Mouse (Mus musculus): ENCODE results near the gene Rab20. TPM values are rescaled to one million over a fixed set of nuclear protein-coding genes. Genes with fewer than 3 reads are reported as not detected.
"Not testable (repeated sequence)": the region's sequence is repeated elsewhere in the genome, so short reads cannot be mapped to it uniquely, and the experiment has no call there.

Rab20 gene
- total RNA-seq (2022): 1 to 10 TPM; 3.8 to 5.2 (median 4.3) TPM

DNA sequence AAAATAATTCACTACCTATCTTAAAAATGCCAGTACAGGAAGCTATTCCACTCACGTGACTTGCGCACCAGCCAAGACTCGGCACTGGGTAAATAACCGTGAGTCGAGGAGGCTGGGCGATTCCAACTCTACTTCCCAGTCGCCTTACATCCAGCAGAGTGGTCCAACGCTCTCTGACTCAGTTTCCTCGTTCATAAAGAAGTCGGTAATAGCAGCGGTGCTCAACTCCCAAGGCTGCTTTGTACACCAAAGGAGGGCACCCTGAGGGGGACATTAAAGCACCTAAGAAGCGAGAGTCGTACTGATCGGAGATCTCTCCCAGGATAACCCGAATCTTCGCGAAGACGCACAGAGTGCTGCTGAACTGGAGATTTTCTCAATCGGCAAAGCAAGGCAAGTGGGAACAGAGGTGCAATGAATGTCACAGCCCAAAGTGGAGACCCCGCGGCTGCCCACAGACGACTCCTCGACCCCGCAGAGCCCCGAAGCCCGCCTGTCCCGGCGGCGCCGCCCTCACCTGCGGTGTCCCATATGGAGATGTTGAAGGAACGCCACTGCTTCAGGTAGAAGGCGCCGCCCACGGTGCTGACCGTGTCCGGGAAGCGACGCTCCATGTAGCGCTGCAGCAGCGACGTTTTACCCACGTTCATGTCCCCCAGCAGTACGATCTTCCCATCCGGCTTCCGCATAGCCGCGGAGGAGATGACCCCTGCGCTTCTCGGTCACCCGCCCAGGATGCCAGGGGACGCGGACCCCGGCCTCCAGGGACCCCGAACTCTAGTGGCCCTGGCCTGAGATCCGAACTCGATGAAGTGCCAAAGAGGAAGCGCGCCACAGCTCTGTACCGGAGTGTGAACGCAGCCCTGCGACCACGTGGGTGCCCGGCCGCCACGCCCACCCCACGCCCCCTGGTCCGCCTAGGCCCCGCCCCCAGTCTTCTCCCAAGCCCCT lies at the start of gene Rab20:
Rab20 (minus strand) TSS at position 900 of the 951 bp plus-strand sequence.
- peak; percentile 37 to 47 for DNase-seq (ENCODE audit: low spot score in 2 of 2)

DNA sequence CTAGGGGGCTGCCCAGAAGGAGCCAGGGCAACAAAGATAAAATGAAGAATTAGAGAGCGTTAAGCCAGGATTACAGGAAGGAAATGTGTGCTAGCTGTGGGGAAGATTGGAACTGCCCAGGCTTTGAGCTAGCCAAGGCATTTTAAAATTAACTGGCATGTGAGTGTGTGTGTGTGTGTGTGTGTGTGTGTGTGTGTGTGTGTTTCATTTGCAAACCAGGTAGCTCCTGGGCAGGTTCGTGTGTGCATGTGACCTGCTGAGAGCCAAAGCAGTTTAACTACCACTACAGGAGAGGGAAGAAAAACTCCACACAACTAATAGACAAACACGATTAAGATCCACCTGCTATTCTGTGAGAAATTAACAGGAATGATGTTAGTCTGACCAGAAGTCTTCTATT lies 44.8 kb upstream of the Rab20 start:
- no peak for DNase-seq (ENCODE audit: low spot score in 2 of 2)

- DNase-seq (ENCODE audit: low spot score in 2 of 2): no peak
Measured at GRCm38 (mm10) chr8:11518676-11519075, 40.2 kb upstream of the Rab20 start.

DNA sequence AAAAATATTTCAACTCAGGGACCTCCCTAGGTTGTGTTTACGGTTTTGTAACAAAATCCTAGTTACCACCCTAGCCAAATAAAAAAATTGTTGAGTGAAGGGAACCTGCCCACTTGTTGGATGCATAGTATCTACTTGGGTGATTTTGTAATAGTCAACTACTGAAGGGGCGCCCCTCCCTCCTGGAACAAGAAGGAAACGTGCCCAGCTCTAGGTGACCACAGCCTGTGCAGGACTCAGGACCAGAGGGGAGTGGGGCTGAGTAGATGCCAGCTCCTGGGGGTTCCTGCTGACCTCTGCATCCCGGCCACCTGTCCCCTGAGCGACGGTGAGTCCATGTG lies 39.5 kb upstream of the Rab20 start:
- DNase-seq (ENCODE audit: low spot score in 2 of 2): no peak

- DNase-seq (ENCODE audit: low spot score in 2 of 2): no peak
Measured at GRCm38 (mm10) chr8:11517366-11518055, 39.0 kb upstream of the Rab20 start.

DNA sequence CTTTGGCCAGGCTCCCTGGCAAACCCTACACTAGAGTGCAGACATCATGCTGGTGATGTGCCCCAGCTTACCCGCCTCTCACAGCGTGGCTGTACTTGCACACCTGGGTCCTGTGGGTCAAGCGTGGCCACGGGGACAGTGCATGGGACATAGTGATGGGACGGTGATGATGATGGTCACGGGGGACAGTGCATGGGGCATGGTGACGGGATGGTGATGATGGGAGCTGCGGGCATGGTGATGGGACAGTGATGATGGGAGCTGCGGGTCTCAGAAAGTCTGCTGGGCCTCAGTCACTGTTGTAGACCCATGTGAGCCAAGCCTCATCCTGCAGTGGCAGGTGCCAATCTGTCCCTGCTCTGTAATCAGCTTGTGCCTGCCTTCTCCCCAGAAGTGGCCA lies 37.8 kb upstream of the Rab20 start:
- DNase-seq (ENCODE audit: low spot score in 2 of 2): no peak

DNA sequence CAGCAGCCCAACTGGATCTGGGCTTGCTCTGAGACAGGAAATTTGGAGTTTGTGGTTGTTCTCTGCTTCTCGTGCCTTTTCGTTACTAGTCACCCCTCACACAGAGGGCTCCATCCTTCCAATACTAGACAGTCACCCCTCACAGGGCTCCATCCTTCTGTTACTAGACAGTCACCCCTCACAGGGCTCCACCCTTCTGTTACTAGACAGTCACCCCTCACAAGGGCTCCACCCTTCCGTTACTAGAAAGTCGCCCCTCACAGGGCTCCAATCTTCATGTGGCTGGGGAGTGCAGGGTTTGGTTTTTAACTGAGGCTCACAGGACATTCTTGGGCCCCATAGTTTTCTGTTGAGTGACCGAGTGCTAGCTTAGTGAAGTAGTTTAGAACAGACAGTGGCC lies 34.7 kb upstream of the Rab20 start:
- DNase-seq (ENCODE audit: low spot score in 2 of 2): no peak

DNA sequence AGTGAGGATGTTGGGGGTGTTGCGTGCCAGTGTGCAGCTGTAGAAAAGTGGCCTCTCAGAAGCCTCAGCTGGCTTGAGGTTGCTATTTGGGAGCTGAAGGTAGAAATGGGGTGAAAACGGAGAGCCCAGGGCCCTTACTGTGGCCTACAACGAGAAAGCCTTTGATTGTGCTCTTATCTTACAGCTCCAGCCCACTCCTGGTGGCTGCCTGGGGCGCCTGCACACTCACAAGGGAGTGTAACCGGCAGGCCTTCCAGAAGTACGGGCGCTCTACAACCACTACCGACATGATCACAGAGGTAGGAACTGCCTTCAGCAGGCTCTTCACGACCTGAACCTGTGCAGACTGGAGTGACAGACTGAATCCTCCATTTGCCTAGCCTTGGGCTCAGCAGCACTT lies 34.2 kb upstream of the Rab20 start:
- no peak for DNase-seq (ENCODE audit: low spot score in 2 of 2)

- no peak for DNase-seq (ENCODE audit: low spot score in 2 of 2)
Measured at GRCm38 (mm10) chr8:11510971-11511370, 32.5 kb upstream of the Rab20 start.

GRCm38 (mm10) chr8:11508880-11509279 lies 30.4 kb upstream of the Rab20 start:
- no peak for DNase-seq (ENCODE audit: low spot score in 2 of 2)

- DNase-seq (ENCODE audit: low spot score in 2 of 2): peak in 1 of 2 experiments; percentile 13
Measured at GRCm38 (mm10) chr8:11506802-11507201, 28.3 kb upstream of the Rab20 start.

DNA sequence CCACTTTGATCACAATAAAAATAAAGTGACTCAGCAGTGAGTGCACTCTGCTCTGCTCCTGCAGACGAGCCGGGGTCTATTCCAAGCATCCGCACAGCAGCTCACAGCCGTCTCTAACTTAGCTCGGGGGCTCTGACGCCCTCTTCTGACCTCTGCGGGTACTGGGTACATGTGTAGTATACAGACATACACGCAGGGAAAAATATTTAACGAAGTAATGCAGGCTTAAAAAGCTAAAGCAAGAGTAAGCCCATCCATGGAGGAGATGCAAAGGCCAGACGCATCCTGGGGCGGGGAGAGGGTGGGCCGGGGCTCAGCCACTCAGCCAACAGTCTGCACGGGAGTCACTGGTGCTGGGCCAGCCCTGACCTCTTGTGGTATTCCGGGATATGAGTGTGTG lies 27.6 kb upstream of the Rab20 start:
- DNase-seq (ENCODE audit: low spot score in 2 of 2): no peak

DNA sequence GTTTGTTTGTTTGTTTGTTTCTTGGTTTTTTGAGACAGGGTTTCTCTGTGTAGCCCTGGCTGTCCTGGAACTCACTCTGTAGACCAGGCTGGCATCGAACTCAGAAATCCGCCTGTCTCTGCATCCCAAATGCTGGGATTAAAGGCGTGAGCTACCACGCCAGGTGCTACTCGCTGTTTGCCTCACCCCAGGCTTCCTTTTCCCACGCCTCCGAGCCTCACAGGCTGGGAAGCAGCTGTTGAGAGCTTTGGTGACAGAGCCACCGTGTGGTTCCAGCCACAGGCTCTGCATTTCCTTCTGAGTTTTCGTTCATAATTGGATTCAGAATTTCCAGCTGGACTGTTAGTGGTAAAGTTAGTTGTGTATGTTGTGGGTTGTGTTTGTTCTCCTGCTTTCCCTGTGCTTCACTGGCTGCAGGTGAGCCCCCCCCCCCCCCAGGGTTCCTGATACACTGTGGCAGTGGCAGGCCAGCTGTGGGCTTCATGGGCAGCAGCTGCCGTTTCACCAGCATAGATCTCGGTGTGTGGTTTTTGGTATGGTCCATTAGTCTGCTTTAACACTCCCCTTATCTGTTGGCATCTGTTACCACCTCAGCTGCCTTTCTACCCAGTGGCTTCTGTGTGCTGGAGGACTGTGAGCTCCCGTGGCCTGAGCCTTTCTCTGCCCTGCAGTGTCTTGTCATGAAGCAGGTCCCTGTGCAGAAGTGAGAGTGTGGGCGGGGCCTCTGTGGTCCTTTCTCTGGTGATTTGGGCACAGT lies 25.1 kb upstream of the Rab20 start:
- no peak for DNase-seq (ENCODE audit: low spot score in 2 of 2)

- no peak for DNase-seq (ENCODE audit: low spot score in 2 of 2)
Measured at GRCm38 (mm10) chr8:11498786-11499485, 20.4 kb upstream of the Rab20 start.

DNA sequence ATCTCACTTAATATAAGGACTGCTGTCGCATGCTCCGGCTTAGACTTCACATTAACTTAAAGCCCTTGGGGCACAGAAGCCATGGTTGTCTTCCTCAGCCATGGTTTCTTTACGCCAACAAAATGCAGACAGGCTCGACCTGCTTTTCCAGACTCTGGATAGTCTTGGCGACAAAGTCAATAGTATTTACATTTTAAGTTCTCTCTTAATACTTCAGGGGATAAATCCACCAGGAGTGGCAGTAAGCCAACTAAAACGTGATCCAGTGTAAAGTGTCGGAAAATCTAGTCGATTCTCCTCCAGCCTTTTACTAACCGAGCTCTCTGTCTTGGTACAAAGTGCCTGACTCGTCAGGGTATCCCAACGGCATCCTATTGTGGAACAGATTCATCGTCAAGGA lies 19.8 kb upstream of the Rab20 start:
- DNase-seq (ENCODE audit: low spot score in 2 of 2): no peak

DNA sequence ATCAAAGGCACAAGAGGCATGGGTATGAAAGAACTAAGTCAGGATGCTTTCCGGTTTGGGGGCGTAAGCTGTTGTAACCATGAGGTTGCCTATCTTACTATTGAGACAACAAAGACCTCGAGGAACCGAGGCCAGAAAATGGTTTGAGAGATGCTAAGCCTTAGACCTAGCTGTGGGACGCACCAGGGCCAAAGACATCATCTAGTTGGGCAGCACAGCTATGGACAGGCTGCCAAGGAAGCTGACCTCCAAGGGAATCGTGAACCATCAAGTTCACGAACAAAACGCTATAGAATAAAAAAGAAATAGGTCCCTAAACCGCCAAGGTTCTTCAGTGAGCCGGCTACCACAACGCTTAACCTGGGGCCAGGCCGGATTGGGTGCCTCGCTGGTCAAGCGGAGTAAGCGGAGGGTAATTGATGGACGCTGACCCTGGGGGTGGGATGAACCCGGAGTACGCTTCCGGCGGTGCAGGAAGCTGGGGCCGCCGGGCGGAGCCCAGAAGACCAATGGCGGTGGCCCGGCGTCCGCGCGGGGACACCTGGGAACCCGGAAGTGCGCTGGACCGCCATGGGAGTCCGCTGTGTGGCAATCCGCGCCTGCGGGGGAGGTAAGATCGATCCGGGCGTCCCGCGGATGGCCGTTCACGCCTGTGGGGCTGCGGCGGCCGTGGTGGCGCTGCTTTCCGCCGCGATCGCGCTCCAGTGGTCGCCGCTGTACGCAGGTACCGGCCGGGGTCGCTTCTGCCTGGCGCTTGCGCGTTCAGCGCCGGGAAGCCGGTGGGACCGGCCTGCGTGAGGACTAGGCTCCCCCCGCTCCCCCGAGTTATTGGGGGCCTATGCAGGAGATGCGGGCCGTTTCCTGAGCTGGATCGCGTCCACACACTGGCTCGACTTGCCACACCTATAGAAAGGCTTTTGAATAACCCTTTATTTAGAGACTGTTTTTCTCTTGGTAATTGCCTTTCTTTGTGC lies 18.8 kb upstream of the Rab20 start, which contains the start of gene Naxd:
Naxd (plus strand) TSS at position 490 of the 974 bp plus-strand sequence.
- DNase-seq (ENCODE audit: low spot score in 2 of 2): peak; percentile 80 to 88

GRCm38 (mm10) chr8:11492340-11492739 lies 13.8 kb upstream of the Rab20 start:
- DNase-seq (ENCODE audit: low spot score in 2 of 2): not testable (repeated sequence)

GRCm38 (mm10) chr8:11487229-11487628 lies 8.7 kb upstream of the Rab20 start:
- DNase-seq (ENCODE audit: low spot score in 2 of 2): no peak

- DNase-seq (ENCODE audit: low spot score in 2 of 2): peak; percentile 42 to 47
Measured at GRCm38 (mm10) chr8:11486142-11486541, 7.6 kb upstream of the Rab20 start.

- DNase-seq (ENCODE audit: low spot score in 2 of 2): no peak
Measured at GRCm38 (mm10) chr8:11482537-11482936, 4.0 kb upstream of the Rab20 start.
